Mouse (Mus musculus) CD4-positive naive resting alpha-beta T cell, adult 76 days (primary cell): ENCODE measurements around the gene Ang2. TPM values are rescaled to one million over a fixed set of nuclear protein-coding genes. Genes with fewer than 3 reads are reported as not detected.

Source experiments
- total RNA-seq: library from RNA; stranded (reverse); gene quantifications from one replicate; pipeline ENCODE4 v1.2.4, GENCODE M21; 2023

Ang2 gene
- total RNA-seq, result not detected

GRCm38 (mm10) chr14:51199098-51200023, at the start of gene Ang2:
Ang2 (minus strand) TSS chr14:51199148.

GRCm38 (mm10) chr14:51203115-51203514, 4.2 kb upstream of the Ang2 start, which contains the start of gene Ear14:
Ear14 (plus strand) TSS chr14:51203391.

GRCm38 (mm10) chr14:51161976-51162375, 37.0 kb downstream of the Ang2 start, which contains the start of gene Rnase2b:
Rnase2b (plus strand) TSS chr14:51162260.

GRCm38 (mm10) chr14:51146685-51147084, 52.3 kb downstream of the Ang2 start, which contains the start of gene Rnase1:
Rnase1 (minus strand) TSS chr14:51146785.

Other genes with a start within 250 kb of the Ang2 start
- gene Pnp2, start 243.2 kb downstream of the Ang2 start, total RNA-seq, result 2.6 TPM
- gene Rnase10, start 191.4 kb downstream of the Ang2 start, total RNA-seq, result not detected
- gene Rnase9, start 157.3 kb downstream of the Ang2 start, total RNA-seq, result not detected
- gene Rnase11, start 149.0 kb downstream of the Ang2 start, total RNA-seq, result not detected
- gene Rnase12, start 141.5 kb downstream of the Ang2 start, total RNA-seq, result not detected
- gene Olfr750, start 124.7 kb downstream of the Ang2 start, total RNA-seq, result not detected
- gene Rnase4, start 108.1 kb downstream of the Ang2 start, total RNA-seq, result 0.73 TPM
- not detected for gene Ang, start 108.0 kb downstream of the Ang2 start, total RNA-seq
- gene Eddm3b, start 84.7 kb downstream of the Ang2 start, total RNA-seq, result not detected
- 8.2 TPM for gene Rnase6, start 75.2 kb downstream of the Ang2 start, total RNA-seq
- not detected for gene Rnase1, start 52.4 kb downstream of the Ang2 start, total RNA-seq
- not detected for gene Rnase2b, start 36.9 kb downstream of the Ang2 start, total RNA-seq
- gene Ear14, start 4.2 kb upstream of the Ang2 start, total RNA-seq, result not detected
- not detected for gene Rnase2a, start 57.0 kb upstream of the Ang2 start, total RNA-seq
- gene Gm7247, start 162.6 kb upstream of the Ang2 start, total RNA-seq, result not detected
- gene Vmn2r88, start 211.7 kb upstream of the Ang2 start, total RNA-seq, result not detected